Mouse (Mus musculus) R1 (cell line): ENCODE measurements at regions not wholly inside any gene's neighbourhood (a gene's known extent, or its start where the extent isn't known, plus 50 kb on each side); places are given as distances from the start of the nearest gene placed in this dataset.

Experiments
- DNase-seq: peaks from one replicate; pipeline ENCODE4 v3.0.0-alpha.2; 2018; ENCODE audit warnings: low read depth, low spot score

DNA sequence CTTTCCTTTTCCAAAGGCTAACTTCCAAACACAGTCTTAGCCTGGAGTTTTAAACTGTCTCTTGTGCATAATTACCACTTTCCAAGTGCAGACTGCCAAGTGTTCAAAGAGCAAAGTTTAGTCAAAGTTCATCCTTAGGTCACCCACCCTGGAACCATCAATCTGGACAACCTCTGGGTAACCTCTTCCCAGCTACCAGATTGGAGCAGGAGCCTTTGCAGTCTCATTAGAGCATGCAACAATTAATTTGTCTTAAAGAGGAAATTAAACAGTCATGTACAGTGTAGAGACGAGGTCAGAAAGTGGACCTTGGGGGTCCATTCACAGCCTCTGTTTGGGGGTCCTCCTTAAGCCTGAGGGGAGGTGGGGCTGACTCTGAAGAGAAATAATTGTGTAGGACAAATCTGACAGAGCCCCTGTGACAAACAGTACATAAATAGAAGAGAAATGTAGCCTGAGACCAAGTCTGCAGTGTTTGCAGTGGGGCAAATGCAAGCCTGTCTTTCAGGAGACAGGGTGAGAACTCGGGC is 292.9 kb downstream of the Tmem161b start:
- peak; percentile 1 for DNase-seq
